Mouse (Mus musculus) cerebellum, adult 2 months (tissue): Measurements from ENCODE around the gene 2310034G01Rik. TPM values are rescaled to one million over a fixed set of nuclear protein-coding genes. Genes with fewer than 3 reads are reported as not detected.

Experiments
- DNase-seq, 2 experiments: peaks; one replicate each; pipeline ENCODE4 v3.0.0; 2021
- H3K27ac ChIP-seq: fragments of 200-500 bp; 2 replicates; pipeline ENCODE4 v1.5.1; 2012; ENCODE audit warnings: low read length, control low read depth, inconsistent platforms; ENCODE audit not compliant: insufficient read depth
- H3K27me3 ChIP-seq: fragments of 200-500 bp; 2 replicates; pipeline ENCODE4 v1.6.1; 2012; ENCODE audit warnings: inconsistent platforms, mild to moderate bottlenecking, low read length, moderate library complexity; ENCODE audit not compliant: control insufficient read depth, insufficient read depth
- H3K4me1 ChIP-seq: fragments of 200-500 bp; 2 replicates; pipeline ENCODE4 v1.6.1; 2011; ENCODE audit warnings: low read length; ENCODE audit not compliant: control insufficient read depth, insufficient read depth
- H3K4me3 ChIP-seq: fragments of 200-500 bp; replicated peaks from 2 replicates; pipeline ENCODE3; 2011; ENCODE audit warnings: mild to moderate bottlenecking, low read depth, low read length, control low read depth; ENCODE audit not compliant: insufficient read depth
- CTCF ChIP-seq: fragments of 200-500 bp; IDR thresholded peaks from 2 replicates; pipeline ENCODE4 v1.5.1; 2011; ENCODE audit warnings: low read depth, mild to moderate bottlenecking, control low read depth, low read length, moderate library complexity, borderline replicate concordance; ENCODE audit not compliant: insufficient read depth
- POLR2A ChIP-seq: fragments of 200-500 bp; IDR thresholded peaks from 2 replicates; pipeline ENCODE4 v1.6.1; 2011; ENCODE audit warnings: low read length, control low read depth, borderline replicate concordance; ENCODE audit not compliant: insufficient read depth
- WGBS: fragments of 180-500 bp; shearing (Covaris S2); methylation state at CpG from one replicate; pipeline ENCODE4 v1.1.7; 2018; 5-methylcytosine and 5-hydroxymethylcytosine counted together
- polyA plus RNA-seq: library from polyadenylated mRNA; depleted of rRNA; stranded (reverse); fragments of >200 nt; gene quantifications from 2 replicates; pipeline ENCODE4 v1.2.3, GENCODE M21; 2012

2310034G01Rik gene
- polyA plus RNA-seq, 1 experiment = 1.7 TPM

DNA sequence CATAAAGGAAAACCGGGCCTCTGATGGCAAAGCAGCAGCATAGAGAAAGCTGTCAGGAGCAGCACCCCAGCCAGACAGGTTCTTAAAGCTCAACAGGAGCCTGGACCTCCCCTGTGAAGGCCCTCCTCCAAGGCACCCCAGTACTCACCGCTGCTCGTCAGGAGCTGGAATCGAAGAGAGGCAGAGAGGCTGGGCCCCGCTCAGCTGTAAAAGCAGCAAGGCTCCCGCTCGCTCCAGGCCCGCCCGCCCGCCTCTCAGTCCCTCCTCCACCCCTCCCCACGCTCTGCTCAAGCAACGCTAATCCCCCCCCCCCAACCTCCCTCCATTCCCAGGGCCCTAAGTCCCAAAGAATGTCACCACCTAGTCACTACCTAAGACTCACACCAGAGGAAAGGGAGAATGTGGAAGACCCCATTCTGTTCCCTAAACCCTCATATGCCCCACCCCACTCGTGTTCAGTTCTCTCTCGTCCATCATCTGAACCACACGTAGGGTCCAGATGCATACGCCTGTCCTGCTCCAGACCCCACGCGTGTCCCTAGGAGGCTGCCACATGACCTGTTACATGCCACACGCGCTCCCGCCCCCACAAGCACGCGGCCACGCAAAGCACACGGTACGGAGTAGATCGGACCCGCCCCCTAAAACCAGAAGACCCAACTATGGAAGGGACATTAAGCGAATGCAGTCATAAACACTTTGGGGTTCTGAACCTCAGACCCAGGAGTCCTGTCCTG is 23.9 kb downstream of the 2310034G01Rik start:
- WGBS = 1% methylated on average over 29 of the region's 29 CpGs
- TF ChIP-seq CTCF (no peak), POLR2A (no peak)
- Histone ChIP-seq H3K27me3 (no peaks in the 10 kb centered on the region), H3K27ac (peak overlapping the region; percentile 84), H3K4me1 (peaks cover 30% of the 10 kb centered on the region), H3K4me3 (peak overlapping the region; percentile 76)
- peak; percentile 68 to 69 for DNase-seq

DNA sequence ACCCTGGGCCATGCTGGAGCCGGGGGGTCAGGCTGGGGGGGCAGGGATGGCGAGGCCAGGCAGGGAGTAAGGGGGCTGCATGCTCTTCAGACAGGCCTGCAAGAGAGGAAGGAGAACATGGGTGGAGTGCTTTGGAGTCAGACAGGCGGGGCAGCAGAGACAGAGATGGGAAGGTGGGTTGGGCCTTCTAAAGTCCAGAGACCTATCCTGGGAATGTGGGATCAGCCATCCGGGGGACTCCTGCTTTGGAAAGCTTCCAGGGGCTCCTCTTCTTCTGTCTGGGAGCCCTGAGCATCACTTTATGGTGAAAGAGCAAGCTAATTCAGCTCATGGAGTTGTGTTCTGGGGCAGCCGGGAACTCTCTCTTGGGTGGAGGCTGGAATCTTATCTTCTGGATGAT is 25.2 kb downstream of the 2310034G01Rik start:
- H3K4me3 ChIP-seq = peak overlapping the region; percentile 12
- WGBS = 65% methylated on average over 5 of the region's 5 CpGs

DNA sequence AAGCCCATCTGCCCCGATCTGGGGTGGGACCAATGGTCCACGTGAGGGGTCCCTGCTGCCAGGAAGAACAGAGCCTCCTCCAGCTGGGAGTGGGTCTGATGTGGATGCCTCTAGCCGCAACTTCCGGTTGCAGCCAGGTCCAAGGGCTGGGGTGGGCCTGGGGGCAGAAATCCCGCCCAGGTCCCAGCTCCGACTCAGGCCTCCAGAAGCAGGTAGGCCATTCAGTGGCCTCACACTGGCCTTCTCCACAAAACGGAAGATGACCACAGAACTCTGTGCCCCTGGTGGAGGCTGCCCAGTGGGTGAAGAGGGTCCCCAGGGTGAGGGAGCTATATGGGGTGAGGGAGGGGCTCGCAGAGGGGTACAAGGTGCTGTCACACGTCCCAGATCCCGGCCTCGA is 25.7 kb downstream of the 2310034G01Rik start:
- Histone ChIP-seq H3K27me3 (no peaks in the 10 kb centered on the region), H3K4me1 (peaks cover 45% of the 10 kb centered on the region), H3K4me3 (no peak overlapping the region), H3K27ac (no peak overlapping the region)
- TF ChIP-seq POLR2A (no peak), CTCF (no peak)
- 68% methylated on average over 11 of the region's 11 CpGs for WGBS
- DNase-seq = peak; percentile 30 to 32

More for the DNA sequence above, 25.2 kb downstream of the 2310034G01Rik start:
- Histone ChIP-seq H3K27ac (no peak overlapping the region), H3K27me3 (no peaks in the 10 kb centered on the region), H3K4me1 (peaks cover 39% of the 10 kb centered on the region)
- DNase-seq = peak; percentile 24 to 31
- TF ChIP-seq CTCF (no peak), POLR2A (no peak)

DNA sequence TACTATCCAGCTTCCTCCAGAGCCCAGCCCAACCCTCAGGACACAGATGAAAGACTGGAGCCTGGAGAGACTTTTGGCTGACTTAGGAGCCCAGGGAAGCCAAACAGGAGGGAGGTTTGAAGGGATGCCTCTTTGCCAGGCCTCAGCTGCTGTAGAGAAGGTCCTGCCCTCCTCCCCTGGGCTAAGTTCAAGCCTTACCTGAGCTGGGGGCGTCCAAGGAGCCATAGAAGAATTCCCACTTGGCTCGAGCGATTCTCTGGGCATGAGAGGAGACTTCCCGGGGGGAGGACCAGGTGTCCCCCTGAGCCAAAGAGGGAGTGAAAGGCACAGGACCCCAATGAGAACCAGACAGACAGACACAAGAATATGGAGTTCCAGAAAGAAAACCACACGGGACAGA is 26.4 kb downstream of the 2310034G01Rik start:
- H3K4me1 ChIP-seq = peaks cover 49% of the 10 kb centered on the region
- no peak overlapping the region for H3K4me3 ChIP-seq
- DNase-seq = peak; percentile 23 to 27
- H3K27me3 ChIP-seq = no peaks in the 10 kb centered on the region
- 29% methylated on average over 5 of the region's 5 CpGs for WGBS
- H3K27ac ChIP-seq = no peak overlapping the region
- TF ChIP-seq POLR2A (no peak), CTCF (no peak)

DNA sequence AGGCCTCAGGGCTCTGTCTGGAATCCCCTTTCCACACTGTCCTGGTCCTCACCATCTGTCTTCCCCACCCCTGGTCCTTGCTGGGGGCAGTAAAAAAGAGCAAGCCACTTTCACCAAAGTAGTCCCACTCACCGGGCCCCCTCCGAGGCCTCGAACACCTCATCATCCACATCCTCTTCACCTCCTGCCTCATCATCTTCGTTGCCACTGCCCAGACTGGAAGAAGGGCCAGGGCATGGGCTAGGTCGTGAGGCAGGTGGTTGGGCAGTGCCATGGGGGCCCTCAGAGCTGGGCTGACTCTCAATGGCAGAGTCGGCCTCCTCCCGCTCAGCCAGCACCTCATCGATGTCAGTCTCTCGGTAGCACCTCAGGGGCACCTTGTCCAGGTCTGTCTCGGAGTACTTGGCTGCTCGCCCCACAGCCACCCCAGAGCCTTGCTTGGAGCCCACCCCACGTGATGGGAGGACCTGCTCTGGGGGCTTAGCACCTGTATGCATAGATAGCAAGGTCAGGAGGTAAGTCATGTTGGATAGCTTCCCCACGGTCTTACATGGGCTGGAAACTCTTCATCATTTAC is 27.0 kb downstream of the 2310034G01Rik start:
- Histone ChIP-seq H3K27me3 (no peaks in the 10 kb centered on the region), H3K4me1 (peaks cover 55% of the 10 kb centered on the region), H3K4me3 (no peak overlapping the region), H3K27ac (peak overlapping the region; percentile 54)
- TF ChIP-seq POLR2A (no peak), CTCF (no peak)
- 52% methylated on average over 13 of the region's 13 CpGs for WGBS
- DNase-seq = peak; percentile 38 to 41

DNA sequence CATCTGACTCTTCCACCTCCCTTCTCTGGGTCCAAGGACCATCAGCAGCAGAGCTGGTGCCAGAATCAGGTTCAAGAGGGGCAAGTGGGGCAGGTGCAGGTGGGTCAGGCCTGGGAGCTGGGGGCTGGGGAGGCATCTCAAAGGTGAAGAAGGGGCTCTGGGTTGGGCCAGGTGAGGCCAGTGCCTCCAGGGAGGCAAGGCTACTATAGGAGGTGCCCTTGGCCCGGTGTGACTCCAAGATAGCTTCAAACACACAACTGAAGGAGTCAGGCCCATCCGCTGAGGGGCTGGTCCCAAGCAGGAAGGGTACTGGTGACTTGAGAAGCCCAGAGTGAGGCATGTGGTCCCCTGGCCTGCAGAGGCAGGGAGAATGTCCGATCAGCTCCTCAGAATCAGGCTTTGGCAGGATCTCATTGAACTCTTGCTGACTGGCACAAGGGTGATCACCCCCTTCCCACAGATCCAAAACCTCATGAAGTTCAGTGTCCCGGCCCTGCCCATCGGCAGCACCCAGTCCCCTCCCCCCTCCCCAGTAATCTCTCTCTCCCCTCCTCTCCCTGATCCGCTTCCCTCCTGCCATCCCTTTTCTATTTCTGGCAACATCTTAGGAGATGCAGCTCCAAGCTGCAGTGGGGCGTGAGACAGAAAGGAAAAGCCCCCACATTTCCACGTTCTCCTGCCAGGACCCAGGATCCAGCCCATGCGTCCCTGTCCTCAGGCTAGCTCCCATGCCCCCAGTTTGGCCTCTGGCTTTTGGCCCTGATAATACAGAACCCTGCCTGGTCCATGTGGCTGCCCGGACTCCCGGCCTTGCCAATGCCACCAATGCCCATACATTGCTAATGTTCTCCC is 27.7 kb downstream of the 2310034G01Rik start:
- Histone ChIP-seq H3K4me3 (no peak overlapping the region), H3K27me3 (no peaks in the 10 kb centered on the region), H3K4me1 (peaks cover 55% of the 10 kb centered on the region), H3K27ac (peak overlapping the region; percentile 86)
- TF ChIP-seq CTCF (no peak), POLR2A (no peak)
- 18% methylated on average over 11 of the region's 11 CpGs for WGBS
- peak; percentile 48 to 62 for DNase-seq

DNA sequence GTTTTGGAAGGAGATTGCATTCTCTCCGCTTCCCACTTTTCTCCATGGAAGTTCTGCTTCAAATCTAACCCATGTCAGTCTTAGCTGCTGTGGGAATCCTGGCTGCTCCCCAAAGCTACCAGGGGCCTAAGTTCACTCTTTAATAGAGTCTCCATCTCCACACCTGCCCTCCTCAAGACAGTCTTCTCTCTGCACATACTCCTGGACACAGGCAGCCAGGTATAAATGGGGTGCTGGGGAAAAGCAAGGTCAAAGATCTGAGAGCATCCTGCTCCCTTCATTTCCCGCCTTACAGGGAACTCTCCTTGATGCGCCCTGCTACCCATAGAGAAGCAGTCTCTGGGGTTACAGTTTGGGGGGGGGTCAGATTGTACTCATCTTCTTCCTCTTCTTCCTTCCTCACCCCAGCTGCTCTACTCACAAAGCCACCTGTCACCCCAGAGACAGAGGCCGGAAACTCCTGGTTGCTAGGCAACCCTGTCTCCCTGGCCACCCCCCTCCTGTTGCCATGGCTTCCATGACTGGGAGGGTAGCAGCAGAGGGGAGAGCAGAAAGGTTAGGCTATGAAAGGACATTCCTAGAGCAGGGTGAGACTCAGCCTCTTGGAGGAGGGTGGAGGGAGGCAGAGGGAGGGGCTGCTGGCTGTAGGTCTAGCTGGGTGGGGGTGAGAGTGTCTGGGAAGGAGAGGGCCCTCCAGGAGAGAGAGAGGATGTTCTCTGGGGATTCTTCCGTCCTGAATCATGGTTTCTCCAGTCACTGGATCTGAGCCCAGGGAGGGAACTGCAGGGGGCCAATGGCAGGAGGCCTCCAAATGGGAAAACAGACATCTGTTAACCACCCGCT is 28.8 kb downstream of the 2310034G01Rik start:
- H3K27me3 ChIP-seq = no peaks in the 10 kb centered on the region
- DNase-seq = peak; percentile 87 to 90
- H3K4me3 ChIP-seq = no peak overlapping the region
- peak overlapping the region; percentile 73 for H3K27ac ChIP-seq
- WGBS = 17% methylated on average over 6 of the region's 6 CpGs
- TF ChIP-seq POLR2A = peak; percentile 15; the same call in 1 of the 2 replicates
- TF ChIP-seq CTCF = no peak
- H3K4me1 ChIP-seq = peaks cover 61% of the 10 kb centered on the region
